Comparison of ENCODE assay signal across 8 mouse cellular contexts in genomic region chr11:70815498-70816078, GRCm38 (mm10). TPM values are rescaled to one million over a fixed set of nuclear protein-coding genes. Genes with fewer than 3 reads are reported as not detected.
DNase-seq lines count a peak whose midpoint lies in the region; ATAC-seq and TF ChIP-seq lines count a peak whose summit lies in the region.

No protein-coding gene starts in this region.

- H3K27me3 ChIP-seq in forebrain, postnatal 0 days (ENCODE audit: insufficient read depth, low read length): no peaks in the 10 kb centered on the region
- H3K27me3 ChIP-seq in forebrain, embryonic 15.5 days: no peaks in the 10 kb centered on the region
- no peaks in the 10 kb centered on the region for H3K27me3 ChIP-seq in lung, embryonic 14.5 days (ENCODE audit: insufficient read depth, low read length)

- TF ChIP-seq POLR2A in brain, embryonic 14.5 days (IDR thresholded peaks at IDR 0.05; ENCODE audit: borderline replicate concordance, extremely low read depth, insufficient read depth, insufficient read length, poor library complexity, severe bottlenecking): no peak

- no peak overlapping the region for H3K9ac ChIP-seq in forebrain, postnatal 0 days
- H3K9ac ChIP-seq in forebrain, embryonic 15.5 days (replicated peaks): no peak overlapping the region
- no peak overlapping the region for H3K9ac ChIP-seq in lung, embryonic 14.5 days

- H3K4me3 ChIP-seq in forebrain, postnatal 0 days (ENCODE audit: low read depth, low read length): no peak overlapping the region
- H3K4me3 ChIP-seq in forebrain, embryonic 15.5 days: no peak overlapping the region
- H3K4me3 ChIP-seq in lung, embryonic 14.5 days (ENCODE audit: low read depth, low read length): no peak overlapping the region

- DNase-seq in forebrain, postnatal 0 days: peak; percentile 75
- peak; percentile 65 to 75 for DNase-seq in CD8-positive naive resting alpha-beta T cell, adult 2 months (ENCODE audit: low read depth in 2 of 2, low spot score in 2 of 2)
- peak; percentile 76 for DNase-seq in brain, embryonic 14.5 days (ENCODE audit: low read depth)
- peak; percentile 78 for DNase-seq in forelimb bud, embryonic 11.5 days (ENCODE audit: low read depth, low spot score)
- DNase-seq in kidney, postnatal 14 days: peak; percentile 71
- DNase-seq in lung, embryonic 14.5 days: peak; percentile 86
- peak; percentile 40 for DNase-seq in spleen, adult 12 weeks (ENCODE audit: low spot score)

- 21% methylated on average over 6 of the region's 6 CpGs for WGBS in forebrain, postnatal 0 days
- WGBS in forebrain, embryonic 15.5 days: 28% methylated on average over 6 of the region's 6 CpGs
- 24% methylated on average over 6 of the region's 6 CpGs for WGBS in lung, embryonic 14.5 days

- peak; percentile 83 for TF ChIP-seq CTCF in forebrain, postnatal 0 days (IDR thresholded peaks at IDR 0.05; ENCODE audit: low read depth)
- peak; percentile 74 for TF ChIP-seq CTCF in brain, embryonic 14.5 days (IDR thresholded peaks at IDR 0.05; ENCODE audit: borderline replicate concordance, extremely low read depth, insufficient read depth, insufficient read length)
- TF ChIP-seq CTCF in lung, embryonic 14.5 days (IDR thresholded peaks at IDR 0.05; ENCODE audit: low read depth): peak; percentile 84

- no peak overlapping the region for H3K27ac ChIP-seq in forebrain, postnatal 0 days (ENCODE audit: low read depth, low read length)
- H3K27ac ChIP-seq in forebrain, embryonic 15.5 days (replicated peaks): no peak overlapping the region
- no peak overlapping the region for H3K27ac ChIP-seq in lung, embryonic 14.5 days (ENCODE audit: low read depth)

- H3K4me1 ChIP-seq in forebrain, postnatal 0 days (ENCODE audit: insufficient read depth): no peaks in the 10 kb centered on the region
- no peaks in the 10 kb centered on the region for H3K4me1 ChIP-seq in forebrain, embryonic 15.5 days
- no peaks in the 10 kb centered on the region for H3K4me1 ChIP-seq in lung, embryonic 14.5 days (ENCODE audit: insufficient read depth)

- ATAC-seq in forebrain, postnatal 0 days: peak; percentile 42; the same call in 1 of the 2 replicates
- no peak for ATAC-seq in forebrain, embryonic 15.5 days (replicated peaks)
- 0 out of 2 replicates have a peak, but pooled peaks have one; percentile 31 for ATAC-seq in lung, embryonic 14.5 days (ENCODE audit: insufficient read depth)

- no peak overlapping the region for H3K4me2 ChIP-seq in forebrain, postnatal 0 days (ENCODE audit: low read depth)
- H3K4me2 ChIP-seq in forebrain, embryonic 15.5 days (replicated peaks): no peak overlapping the region
- H3K4me2 ChIP-seq in lung, embryonic 14.5 days: no peak overlapping the region

- no peaks in the 10 kb centered on the region for H3K9me3 ChIP-seq in forebrain, postnatal 0 days (ENCODE audit: low read length)
- H3K9me3 ChIP-seq in forebrain, embryonic 15.5 days: no peaks in the 10 kb centered on the region
- no peaks in the 10 kb centered on the region for H3K9me3 ChIP-seq in lung, embryonic 14.5 days (ENCODE audit: low read depth, low read length)

- H3K36me3 ChIP-seq in forebrain, postnatal 0 days (ENCODE audit: insufficient read depth): no peaks in the 10 kb centered on the region
- no peaks in the 10 kb centered on the region for H3K36me3 ChIP-seq in forebrain, embryonic 15.5 days
- no peaks in the 10 kb centered on the region for H3K36me3 ChIP-seq in lung, embryonic 14.5 days (ENCODE audit: insufficient read depth)

RNA-seq across cellular contexts. Expression of gene Scimp, which starts 3.2 kb away (rescaled TPM):
- not detected in 2 replicates for total RNA-seq in forebrain, postnatal 0 days (2014; rRNA removed)
- polyA plus RNA-seq in forebrain, postnatal 0 days (2015; fragmentation: Nextera tagmentation; extraction: Ambion mirVana): 0.15 TPM in 1 of 2 replicates, not detected in the other
- not detected in 2 replicates for polyA plus RNA-seq in forebrain, embryonic 15.5 days (2015; fragmentation: Nextera tagmentation; extraction: Ambion mirVana)
- not detected in 2 replicates for polyA plus RNA-seq in brain, embryonic 14.5 days (2012; rRNA removed)
- polyA plus RNA-seq in lung, embryonic 14.5 days (2014; fragmentation: Nextera tagmentation; extraction: Ambion mirVana): not detected in 2 replicates

RNA-seq across cellular contexts. Expression of gene Rabep1, which starts 29.0 kb away (rescaled TPM):
- total RNA-seq in forebrain, postnatal 0 days (2014; rRNA removed): 107 and 109 TPM in 2 replicates
- polyA plus RNA-seq in forebrain, postnatal 0 days (2015; fragmentation: Nextera tagmentation; extraction: Ambion mirVana): 81.5 and 103 TPM in 2 replicates
- polyA plus RNA-seq in forebrain, embryonic 15.5 days (2015; fragmentation: Nextera tagmentation; extraction: Ambion mirVana): 85.1 and 87.4 TPM in 2 replicates
- 20.3 and 33.9 TPM in 2 replicates for polyA plus RNA-seq in brain, embryonic 14.5 days (2012; rRNA removed)
- 32.3 and 32.6 TPM in 2 replicates for polyA plus RNA-seq in lung, embryonic 14.5 days (2014; fragmentation: Nextera tagmentation; extraction: Ambion mirVana)

RNA-seq across cellular contexts. Expression of gene Zfp3, which starts 51.6 kb away (rescaled TPM):
- total RNA-seq in forebrain, postnatal 0 days (2014; rRNA removed): 13.4 and 14.8 TPM in 2 replicates
- 13.5 and 15.1 TPM in 2 replicates for polyA plus RNA-seq in forebrain, postnatal 0 days (2015; fragmentation: Nextera tagmentation; extraction: Ambion mirVana)
- 15.5 and 16.9 TPM in 2 replicates for polyA plus RNA-seq in forebrain, embryonic 15.5 days (2015; fragmentation: Nextera tagmentation; extraction: Ambion mirVana)
- polyA plus RNA-seq in brain, embryonic 14.5 days (2012; rRNA removed): 5.8 and 7.7 TPM in 2 replicates
- 4.0 and 4.2 TPM in 2 replicates for polyA plus RNA-seq in lung, embryonic 14.5 days (2014; fragmentation: Nextera tagmentation; extraction: Ambion mirVana)
